Mouse (Mus musculus): Measurements from ENCODE around the gene Hrh2. TPM values are rescaled to one million over a fixed set of nuclear protein-coding genes. Genes with fewer than 3 reads are reported as not detected.

Hrh2 gene
- total RNA-seq, 4 experiments from 2014 or later = 0.10 to 0.48 (median 0.34) TPM

GRCm38 (mm10) chr13:54269628-54270027 is 77.7 kb downstream of the Hrh2 start:
- no peak for DNase-seq

DNA sequence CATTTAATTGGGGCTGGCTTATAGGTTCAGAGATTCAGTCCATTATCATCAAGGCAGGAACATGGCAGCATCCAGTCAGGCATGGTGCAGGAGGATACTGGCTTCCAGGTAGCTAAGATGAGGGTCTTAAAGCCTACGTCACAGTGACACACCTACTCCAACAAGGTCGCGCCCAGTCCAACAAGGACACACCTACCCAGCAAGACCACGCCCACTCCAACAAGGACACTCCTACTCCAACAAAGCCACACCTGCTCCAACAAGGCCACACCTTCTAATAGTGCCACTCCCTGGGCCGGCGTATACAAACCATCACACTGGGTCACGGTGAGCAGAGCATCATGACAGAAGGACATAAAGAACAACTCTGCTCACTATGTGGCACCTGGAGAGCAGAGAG is 80.1 kb downstream of the Hrh2 start:
- DNase-seq = no peak

- DNase-seq = no peak
Observed at GRCm38 (mm10) chr13:54277406-54277805, 85.5 kb downstream of the Hrh2 start.

- DNase-seq = no peak
Observed at GRCm38 (mm10) chr13:54280366-54280765, 88.4 kb downstream of the Hrh2 start.

DNA sequence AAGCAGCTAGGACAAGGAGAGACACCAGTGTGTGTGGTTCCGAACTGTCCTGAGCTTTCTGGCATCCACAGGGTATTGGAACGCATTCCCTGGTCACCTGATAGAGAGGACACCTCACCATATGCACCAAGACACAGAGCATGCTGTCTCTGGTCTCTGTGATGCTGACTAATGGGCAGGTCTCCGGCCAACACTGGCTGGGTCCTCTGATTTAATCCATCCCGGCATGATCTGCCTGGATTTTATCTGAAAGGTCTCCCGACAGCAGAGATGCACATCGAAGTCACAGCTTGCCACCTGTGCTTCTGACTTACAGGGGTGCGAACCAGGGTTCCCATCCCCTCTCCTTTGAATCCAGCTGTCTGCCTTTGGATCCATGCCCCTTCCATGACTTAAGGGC is 89.2 kb downstream of the Hrh2 start:
- no peak for DNase-seq

- no peak for DNase-seq
Observed at GRCm38 (mm10) chr13:54281623-54282022, 89.7 kb downstream of the Hrh2 start.

GRCm38 (mm10) chr13:54282149-54282860 is 90.4 kb downstream of the Hrh2 start:
- DNase-seq = no peak

DNA sequence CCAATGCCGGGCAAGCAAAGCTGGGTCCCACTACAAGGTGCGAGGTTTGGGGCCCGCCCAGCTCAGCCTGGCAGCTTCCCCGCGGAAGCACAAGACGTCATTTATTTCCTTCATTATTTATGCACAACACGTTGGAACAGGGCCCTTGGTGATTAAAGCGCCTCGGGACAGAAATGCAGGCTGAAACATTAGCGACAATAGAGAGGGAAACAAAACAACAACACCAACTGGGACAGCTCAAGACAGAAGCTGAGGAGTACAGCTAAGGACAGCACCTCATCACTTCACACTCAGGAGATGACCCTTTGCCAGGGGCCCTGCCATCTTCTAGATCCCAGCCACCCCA is 90.9 kb downstream of the Hrh2 start:
- DNase-seq = no peak

Other genes with a start within 250 kb of the Hrh2 start
- under 1 TPM in 3 of 4 experiments, not detected in 1; 0.07 to 0.15 (median 0.11) TPM for gene Drd1, start 136.4 kb upstream of the Hrh2 start, total RNA-seq (2022)
- 10 to 100 TPM; 46.9 to 62.5 (median 52.4) TPM for gene Sfxn1, start 120.3 kb upstream of the Hrh2 start, total RNA-seq (2022)
- gene Cplx2, start 179.2 kb downstream of the Hrh2 start, total RNA-seq (2022) = 10 to 100 TPM; 20.8 to 47.3 (median 33.3) TPM